14 mouse cellular contexts compared by ENCODE assay signal in genomic region chr1:88361085-88361484, GRCm38 (mm10). TPM values are rescaled to one million over a fixed set of nuclear protein-coding genes. Genes with fewer than 3 reads are reported as not detected.
"Had no signal": no experiment of that assay in that cellular context is flagged by ENCODE, and none has a peak within 500 bp of the region (broad histone marks: within the 10 kb centered on the region; RNA-seq: fewer than 3 reads in every experiment).

No protein-coding gene starts in this region.

- H3K27ac ChIP-seq: limb, embryonic 13.5 days; liver, embryonic 14.5 days; midbrain, embryonic 12.5 days; stomach, postnatal 0 days had no signal

- H3K9ac ChIP-seq: limb, embryonic 13.5 days; liver, embryonic 14.5 days; midbrain, embryonic 12.5 days had no signal

- H3K4me1 ChIP-seq: limb, embryonic 13.5 days; midbrain, embryonic 12.5 days had no signal

- DNase-seq: kidney, postnatal 25 days; layer of hippocampus, adult 9-11 months; left cerebral cortex, postnatal 4 days; lung, adult 18-20 months; right cerebral cortex, adult 18-20 months; right cerebral cortex, postnatal 25 days; thymus, postnatal 4 days had no signal

- H3K36me3 ChIP-seq: limb, embryonic 13.5 days; midbrain, embryonic 12.5 days had no signal

- H3K4me3 ChIP-seq: limb, embryonic 13.5 days; midbrain, embryonic 12.5 days had no signal

- H3K9me3 ChIP-seq: limb, embryonic 13.5 days; midbrain, embryonic 12.5 days had no signal

- ATAC-seq: midbrain, embryonic 16.5 days had no signal

- H3K4me2 ChIP-seq: limb, embryonic 13.5 days; midbrain, embryonic 12.5 days had no signal

- H3K27me3 ChIP-seq: limb, embryonic 13.5 days; midbrain, embryonic 12.5 days had no signal

RNA-seq across cellular contexts. Expression of gene Spp2, which starts 45.7 kb away (rescaled TPM):
- total RNA-seq: megakaryocyte-erythroid progenitor cell, adult 5-6 weeks had no signal
- polyA plus RNA-seq: limb, embryonic 13.5 days; midbrain, embryonic 12.5 days; small intestine, adult 2 months had no signal
